Mouse (Mus musculus) C3H10T1/2 (cell line): ENCODE data around the gene Neo1. TPM values are rescaled to one million over a fixed set of nuclear protein-coding genes. Genes with fewer than 3 reads are reported as not detected.

ENCODE experiments used
- polyA plus RNA-seq, 2 experiments: library from polyadenylated mRNA; unstranded; fragments of >200 nt; fragmentation: generic; extraction: Trizol; gene quantifications; one replicate each; pipeline ENCODE4 v1.2.1; 2012; ENCODE audit warnings: missing spikeins in 2 of 2

Neo1 gene
- polyA plus RNA-seq = 10 to 100 TPM in 1 of 2 experiments, 1 to 10 TPM in 1; 4.6 to 26.2 TPM

GRCm38 (mm10) chr9:59036159-59036731, at the start of gene Neo1:
TSS of gene Neo1 (minus strand) at chr9:59036441.

Other genes with a start within 250 kb of the Neo1 start
- gene Hcn4, start 213.0 kb downstream of the Neo1 start, polyA plus RNA-seq = not detected